Mouse (Mus musculus) liver, postnatal 0 days (tissue): ENCODE measurements at regions not wholly inside any gene's neighbourhood (a gene's known extent, or its start where the extent isn't known, plus 50 kb on each side); places are given as distances from the start of the nearest gene placed in this dataset.

ENCODE experiments used
- CTCF ChIP-seq: sonication (generic); IDR thresholded peaks from 2 replicates; pipeline ENCODE4 v1.5.1; 2016; ENCODE audit warnings: antibody characterized with exemption, low read depth
- EP300 ChIP-seq: IDR thresholded peaks from 2 replicates; pipeline ENCODE4 v1.6.1; 2016; ENCODE audit warnings: antibody characterized with exemption, low read depth, mild to moderate bottlenecking

- TF ChIP-seq CTCF (no peak), EP300 (no peak)
Measured at GRCm38 (mm10) chr8:79545866-79546373, 93.5 kb upstream of the Otud4 start.
